Mouse (Mus musculus): Measurements from ENCODE around the gene Gng11. TPM values are rescaled to one million over a fixed set of nuclear protein-coding genes. Genes with fewer than 3 reads are reported as not detected.

Gene Gng11
- total RNA-seq, 2 experiments from 2014 or later, result 52.0 to 55.3 TPM

Other genes with a start within 250 kb of the Gng11 start
- under 1 TPM; 0.20 to 0.31 TPM for gene Calcr, start 239.2 kb upstream of the Gng11 start, total RNA-seq (2021)
- 1 to 10 TPM; 3.3 to 5.6 TPM for gene Tfpi2, start 15.0 kb upstream of the Gng11 start, total RNA-seq (2021)
- not detected for gene Gngt1, start 10.1 kb upstream of the Gng11 start, total RNA-seq (2021)
- gene Bet1, start 83.1 kb downstream of the Gng11 start, total RNA-seq (2021), result 10 to 100 TPM; 61.2 to 68.2 TPM